27 mouse cellular contexts compared by ENCODE assay signal in genomic region chr2:19560071-19560470, GRCm38 (mm10). TPM values are rescaled to one million over a fixed set of nuclear protein-coding genes. Genes with fewer than 3 reads are reported as not detected.
DNase-seq lines count a peak whose midpoint lies in the region; ATAC-seq and TF ChIP-seq lines count a peak whose summit lies in the region.
"Had no signal": no experiment of that assay in that cellular context is flagged by ENCODE, and none has a peak within 500 bp of the region (broad histone marks: within the 10 kb centered on the region; RNA-seq: fewer than 3 reads in every experiment).

No protein-coding gene starts in this region.

- TF ChIP-seq CTCF in lung, postnatal 0 days (IDR thresholded peaks at IDR 0.05), result no peak

- H3K4me2 ChIP-seq in kidney, embryonic 14.5 days (replicated peaks; ENCODE audit: low read depth, low read length), result no peak overlapping the region
- H3K4me2 ChIP-seq in lung, postnatal 0 days (replicated peaks; ENCODE audit: low read depth, low read length), result no peak overlapping the region
- H3K4me2 ChIP-seq: hindbrain, embryonic 12.5 days; midbrain, embryonic 11.5 days; stomach, embryonic 15.5 days had no signal

- TF ChIP-seq EP300 in lung, postnatal 0 days (IDR thresholded peaks at IDR 0.05), result peak; percentile 60

- H3K27ac ChIP-seq in kidney, embryonic 14.5 days (ENCODE audit: low read depth, low read length), result no peak overlapping the region
- H3K27ac ChIP-seq in lung, postnatal 0 days (ENCODE audit: low read length), result 0 out of 2 replicates have a peak overlapping the region, but pooled peaks have one; percentile 6
- H3K27ac ChIP-seq: heart, adult 2 months; hindbrain, embryonic 12.5 days; left cerebral cortex, adult 2 months; liver, embryonic 14.5 days; stomach, embryonic 15.5 days had no signal

- ATAC-seq in kidney, embryonic 14.5 days (ENCODE audit: low FRiP score, low TSS enrichment), result no peak
- ATAC-seq in lung, postnatal 0 days, result peak; percentile 89
- ATAC-seq: activated CD4-positive, CD25-positive, alpha-beta regulatory T cell, adult 4 months; forebrain, embryonic 16.5 days; intestine, postnatal 0 days had no signal

- peak; percentile 22 to 78 for DNase-seq in kidney, adult 8-10 months
- peak; percentile 55 for DNase-seq in kidney, postnatal 14 days
- peak; percentile 77 for DNase-seq in lung, postnatal 0 days (ENCODE audit: low spot score)
- no peak for DNase-seq in cerebellum, postnatal 36 days
- no peak for DNase-seq in spleen, postnatal 36 days (ENCODE audit: low spot score in 2 of 2)
- DNase-seq in liver, result no peak
- DNase-seq: adrenal gland, adult 8-10 months; cerebellum, adult 2 months; gastrocnemius, postnatal 25 days; heart, adult 2 months; layer of hippocampus, adult 9-11 months; right cerebral cortex, adult 18-20 months; right cerebral cortex, postnatal 4 days; thymus, postnatal 25 days had no signal

- no peaks in the 10 kb centered on the region for H3K36me3 ChIP-seq in kidney, embryonic 14.5 days (ENCODE audit: control insufficient read depth, insufficient read depth, low read length)
- H3K36me3 ChIP-seq in lung, postnatal 0 days (ENCODE audit: insufficient read depth, low read length), result no peaks in the 10 kb centered on the region
- H3K36me3 ChIP-seq: hindbrain, embryonic 12.5 days; stomach, embryonic 15.5 days had no signal

- H3K9me3 ChIP-seq in kidney, embryonic 14.5 days (ENCODE audit: control insufficient read depth, low read length), result no peaks in the 10 kb centered on the region
- no peaks in the 10 kb centered on the region for H3K9me3 ChIP-seq in lung, postnatal 0 days (ENCODE audit: low read length)
- H3K9me3 ChIP-seq: hindbrain, embryonic 12.5 days; stomach, embryonic 15.5 days had no signal

- H3K9ac ChIP-seq in kidney, embryonic 14.5 days (ENCODE audit: low read depth, low read length), result no peak overlapping the region
- H3K9ac ChIP-seq in lung, postnatal 0 days (replicated peaks; ENCODE audit: low read depth), result no peak overlapping the region
- H3K9ac ChIP-seq: hindbrain, embryonic 12.5 days; liver, embryonic 14.5 days; stomach, embryonic 15.5 days had no signal

- WGBS in kidney, embryonic 14.5 days, result 66% methylated on average over 4 of the region's 4 CpGs
- WGBS in lung, postnatal 0 days, result 41% methylated on average over 4 of the region's 4 CpGs

- H3K4me3 ChIP-seq in kidney, embryonic 14.5 days (ENCODE audit: low read length), result no peak overlapping the region
- H3K4me3 ChIP-seq in lung, postnatal 0 days (ENCODE audit: low read depth, low read length), result no peak overlapping the region
- H3K4me3 ChIP-seq: heart, adult 2 months; hindbrain, embryonic 12.5 days; left cerebral cortex, adult 2 months; stomach, embryonic 15.5 days had no signal

- H3K4me1 ChIP-seq in kidney, embryonic 14.5 days (ENCODE audit: control insufficient read depth, insufficient read depth, low read length), result no peaks in the 10 kb centered on the region
- no peaks in the 10 kb centered on the region for H3K4me1 ChIP-seq in lung, postnatal 0 days (ENCODE audit: insufficient read depth, low read depth, low read length)
- H3K4me1 ChIP-seq: stomach, embryonic 15.5 days had no signal

- no peaks in the 10 kb centered on the region for H3K27me3 ChIP-seq in kidney, embryonic 14.5 days (ENCODE audit: control insufficient read depth, insufficient read depth, low read length)
- no peaks in the 10 kb centered on the region for H3K27me3 ChIP-seq in lung, postnatal 0 days (replicated peaks; ENCODE audit: insufficient read depth, low read length)
- H3K27me3 ChIP-seq: stomach, embryonic 15.5 days had no signal

RNA-seq across cellular contexts. Expression of gene 4921504E06Rik, which starts 6.4 kb away (rescaled TPM):
- polyA plus RNA-seq in kidney, embryonic 14.5 days (2014; fragmentation: Nextera tagmentation; extraction: Ambion mirVana), result not detected in 2 replicates
- polyA plus RNA-seq in lung, postnatal 0 days (2015; fragmentation: Nextera tagmentation; extraction: Ambion mirVana), result 0.08 and 0.13 TPM in 2 replicates
- polyA plus RNA-seq: activated CD4-positive, CD25-positive, alpha-beta regulatory T cell, adult 4 months; C2C12; cerebellum, adult 2 months; forebrain, embryonic 16.5 days; heart, adult 2 months; intestine, postnatal 0 days; limb, embryonic 14.5 days; liver, embryonic 14.5 days; midbrain, embryonic 11.5 days; midbrain, postnatal 0 days; neural tube, embryonic 14.5 days; stomach, embryonic 15.5 days had no signal

Comparison
In these comparisons a context has a peak if more than half of its experiments do, and no peak if none do; other contexts are left out.
1. DNase-seq: peak in kidney, adult 8-10 months (2 of 2), kidney, postnatal 14 days (single experiment) and lung, postnatal 0 days (single experiment); none in cerebellum, postnatal 36 days (0 of 2), spleen, postnatal 36 days (0 of 2) and liver (single experiment).